Mouse (Mus musculus): ENCODE results near the gene Ccdc50.

Gene Ccdc50

GRCm38 (mm10) chr16:27395251-27396037 is 6.8 kb downstream of the Ccdc50 start:
- DNase-seq = no peak

- DNase-seq = no peak
These were observed 8.3 kb downstream of the Ccdc50 start for GRCm38 (mm10) chr16:27396951-27397350.

DNA sequence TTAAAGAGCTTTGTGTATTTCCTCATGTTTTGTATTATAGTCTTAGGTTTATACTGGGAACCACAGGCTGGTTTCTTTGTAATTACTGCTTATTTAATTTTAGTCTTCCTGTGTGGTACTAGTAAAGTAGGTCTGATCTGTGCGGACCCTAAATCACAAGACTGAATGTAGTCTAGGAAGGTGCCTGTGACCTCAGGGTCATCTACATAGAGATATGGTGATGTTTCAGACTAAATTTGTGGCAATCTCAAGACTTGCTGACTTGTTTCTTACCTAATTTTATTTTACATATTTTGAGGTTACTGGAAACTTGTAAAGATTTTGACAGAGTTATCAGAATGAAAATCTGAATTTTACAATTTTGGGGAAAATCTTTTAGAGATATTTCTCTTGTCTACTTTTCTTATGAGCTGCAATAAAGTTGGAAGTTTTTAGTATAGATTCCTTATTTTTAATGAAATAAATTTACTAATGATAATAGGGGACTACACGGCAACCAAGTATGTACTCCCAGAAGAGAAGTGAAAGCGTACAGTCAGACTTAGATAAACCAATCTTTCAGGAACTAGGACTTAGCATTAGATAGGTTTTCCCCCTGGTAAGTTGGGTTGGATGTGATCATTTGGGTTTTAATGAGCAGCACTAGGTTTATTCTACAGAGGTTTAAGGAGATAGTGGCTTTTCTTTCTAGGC is 10.5 kb downstream of the Ccdc50 start:
- DNase-seq = no peak

GRCm38 (mm10) chr16:27399719-27400253 is 11.1 kb downstream of the Ccdc50 start:
- DNase-seq = no peak

DNA sequence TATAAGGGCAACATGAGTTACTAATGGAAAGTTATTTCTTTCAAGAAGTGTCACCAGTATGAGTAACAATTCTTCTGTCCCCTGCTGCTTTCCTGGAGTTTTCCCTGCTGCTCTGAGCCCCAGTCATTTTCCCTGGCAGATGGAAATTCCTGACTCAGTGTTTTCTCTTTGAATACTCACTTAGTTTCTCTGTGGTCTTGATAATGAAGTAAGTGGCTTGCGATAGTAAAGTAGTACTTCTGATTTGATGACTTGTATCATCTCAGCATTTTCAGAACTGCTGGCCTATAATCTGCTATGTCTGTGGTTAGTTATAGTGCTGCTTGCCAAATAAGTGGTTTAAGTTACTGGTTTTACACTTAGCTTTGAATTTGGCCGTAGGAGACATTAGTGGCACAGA is 12.9 kb downstream of the Ccdc50 start:
- DNase-seq = no peak

DNA sequence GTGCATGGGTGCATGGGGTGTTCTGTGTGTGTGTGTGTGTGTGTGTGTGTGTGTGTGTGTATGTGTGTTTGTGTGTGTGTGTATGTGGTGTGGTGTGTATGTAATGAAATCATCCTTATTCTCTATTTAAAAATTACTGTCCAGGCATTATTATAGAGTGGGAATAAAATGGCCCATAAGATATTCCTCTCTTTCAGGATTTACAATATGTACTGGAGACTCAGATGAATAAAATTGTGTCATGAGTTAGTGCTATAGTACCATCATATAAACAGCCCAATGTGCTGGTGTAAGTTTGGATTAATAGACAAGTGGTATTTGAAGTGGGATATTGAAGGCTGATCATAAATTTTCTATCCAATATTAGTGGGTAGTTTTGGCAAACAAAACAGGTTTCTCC is 15.4 kb downstream of the Ccdc50 start:
- no peak for DNase-seq

DNA sequence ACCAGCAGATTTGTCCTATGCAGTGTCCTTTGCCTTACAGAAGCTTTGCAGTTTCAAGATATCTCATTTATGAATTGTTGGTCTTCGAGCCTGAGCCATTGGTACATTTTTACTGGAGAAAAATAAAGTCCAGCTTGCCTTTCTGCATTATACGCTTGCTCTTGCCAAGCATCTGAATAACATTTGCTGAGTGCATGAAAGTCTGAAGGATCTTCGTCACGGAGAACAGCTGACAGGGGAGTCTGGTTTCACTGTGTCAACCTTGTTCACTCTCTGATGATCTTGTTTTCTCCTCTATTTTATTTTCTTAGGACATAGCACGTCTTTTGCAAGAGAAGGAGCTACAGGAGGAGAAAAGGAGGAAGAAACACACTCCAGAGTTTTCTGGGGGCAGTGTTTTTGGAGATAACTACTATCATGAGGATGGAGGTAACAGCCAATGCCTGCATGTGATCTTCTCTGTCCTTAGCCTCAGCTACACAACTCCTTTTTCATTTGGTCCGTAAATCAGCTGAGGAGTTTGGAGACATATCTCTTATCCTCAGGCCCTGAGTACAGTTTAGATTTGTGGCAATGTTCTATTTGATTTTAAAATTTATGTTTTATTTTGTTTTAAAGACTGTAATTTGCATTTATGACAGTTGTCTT is 28.4 kb downstream of the Ccdc50 start:
- DNase-seq = no peak

DNA sequence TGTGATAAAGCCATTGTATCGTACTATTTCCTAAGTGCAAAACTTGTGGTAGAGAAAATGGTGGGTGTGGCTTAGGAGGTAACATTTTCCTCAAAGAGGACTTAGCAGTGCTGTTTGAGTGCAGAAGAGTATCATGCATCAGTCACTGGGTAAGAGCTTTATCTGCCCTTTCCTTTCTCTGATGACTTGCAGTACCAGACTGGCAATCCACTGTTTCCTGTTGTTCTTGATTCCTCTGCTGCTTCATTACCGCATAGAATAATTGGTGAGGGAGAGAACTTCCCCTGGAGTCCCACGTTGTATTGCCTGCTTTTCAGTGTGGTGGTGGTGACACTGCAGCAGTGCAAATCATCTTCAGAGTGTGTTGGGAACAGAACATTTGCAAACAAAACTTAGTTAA is 29.0 kb downstream of the Ccdc50 start:
- no peak for DNase-seq

DNA sequence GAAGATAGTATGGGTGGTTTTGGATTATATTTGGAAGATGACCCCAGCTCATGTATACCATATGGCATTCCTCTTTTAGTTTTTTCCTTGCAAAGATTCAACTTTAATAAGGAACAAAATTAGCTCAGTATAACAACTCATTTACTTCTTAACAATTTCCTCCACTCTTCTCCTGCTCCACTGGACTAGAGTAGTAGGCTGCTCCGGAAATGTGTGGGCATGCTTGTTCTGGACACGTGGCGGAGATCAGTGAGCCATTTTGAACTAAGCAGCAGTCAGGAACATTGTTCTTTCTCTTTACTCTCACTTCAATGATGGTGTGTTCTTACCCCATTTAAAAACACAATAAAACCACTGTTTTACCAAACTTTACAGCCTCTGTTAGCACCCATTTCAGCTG is 32.3 kb downstream of the Ccdc50 start:
- no peak for DNase-seq

- DNase-seq = no peak
These were observed 46.4 kb downstream of the Ccdc50 start for GRCm38 (mm10) chr16:27435034-27435433.

DNA sequence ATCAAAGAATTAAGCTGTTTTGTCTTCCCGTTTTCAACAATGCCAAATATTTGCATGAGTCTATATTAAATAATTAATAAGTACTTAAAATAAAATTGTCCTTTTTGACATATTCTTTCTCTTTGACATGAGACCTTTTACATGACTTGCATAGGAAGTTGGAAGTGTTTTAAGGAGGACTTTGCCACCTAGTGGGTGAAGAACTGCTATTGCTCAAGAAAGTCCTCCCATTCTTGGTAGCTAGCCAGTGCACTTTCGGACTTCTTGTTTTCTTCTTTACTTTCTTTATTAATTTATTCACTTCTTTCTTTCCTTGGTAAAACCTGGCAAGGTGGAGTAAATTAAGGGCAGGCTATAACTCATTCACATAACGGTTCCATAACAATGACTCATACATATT is 55.3 kb downstream of the Ccdc50 start:
- peak in 1 of 2 experiments; percentile 10 for DNase-seq

GRCm38 (mm10) chr16:27449360-27449759 is 60.7 kb downstream of the Ccdc50 start:
- DNase-seq = no peak

GRCm38 (mm10) chr16:27450655-27451054 is 62.0 kb downstream of the Ccdc50 start:
- DNase-seq = no peak

GRCm38 (mm10) chr16:27453396-27453795 is 64.7 kb downstream of the Ccdc50 start:
- DNase-seq = peak; percentile 71 to 77

GRCm38 (mm10) chr16:27453823-27454222 is 65.2 kb downstream of the Ccdc50 start:
- no peak for DNase-seq

DNA sequence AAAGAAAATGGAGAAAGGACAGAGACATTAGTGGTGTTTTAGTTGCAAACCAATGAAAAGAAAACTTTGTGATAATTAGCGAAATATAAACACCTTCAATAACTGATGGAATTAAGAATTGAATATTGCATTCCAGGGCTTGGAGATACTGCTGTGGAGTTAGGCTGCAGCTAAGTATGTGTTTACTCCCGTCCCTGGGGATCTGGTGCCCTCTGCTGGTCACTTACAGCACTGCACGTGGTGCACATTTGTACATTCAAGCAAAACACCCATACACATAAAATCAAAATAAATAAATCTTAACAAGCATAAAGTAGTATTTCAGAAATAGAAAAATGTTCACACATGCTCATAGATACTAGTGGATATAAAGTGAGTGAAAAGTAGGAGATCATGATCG is 68.6 kb downstream of the Ccdc50 start:
- DNase-seq = peak; percentile 90 to 93

GRCm38 (mm10) chr16:27468731-27469130 is 80.1 kb downstream of the Ccdc50 start:
- DNase-seq = peak; percentile 63 to 65

GRCm38 (mm10) chr16:27471389-27471788 is 82.7 kb downstream of the Ccdc50 start:
- no peak for DNase-seq

DNA sequence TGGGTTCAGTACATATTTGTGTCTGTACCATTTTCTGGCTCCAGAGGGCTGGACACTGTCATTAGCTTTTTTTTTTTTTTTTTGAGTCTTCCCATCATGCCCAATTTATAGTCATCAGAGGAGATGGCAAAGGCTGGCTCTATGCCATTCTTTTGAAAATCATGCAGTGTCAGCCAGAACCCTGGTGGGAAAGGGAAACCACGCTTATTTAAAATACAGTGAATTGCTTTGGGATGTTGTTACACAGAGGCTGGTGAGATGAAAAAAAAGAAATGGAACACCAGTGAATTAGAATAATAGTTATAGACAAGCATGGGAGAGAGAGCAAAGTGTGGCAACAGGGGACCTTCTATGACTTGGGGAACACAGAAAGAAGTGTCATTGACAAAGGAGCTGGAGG is 95.2 kb downstream of the Ccdc50 start:
- DNase-seq = peak; percentile 75 to 79
